Mouse (Mus musculus) ovary, adult 18-20 months (tissue): ENCODE results near the gene Myh10.

ENCODE experiments used
- DNase-seq: peaks from one replicate; pipeline ENCODE4 v3.0.0; 2022; ENCODE audit warnings: low spot score, mixed read lengths

The Myh10 gene

DNA sequence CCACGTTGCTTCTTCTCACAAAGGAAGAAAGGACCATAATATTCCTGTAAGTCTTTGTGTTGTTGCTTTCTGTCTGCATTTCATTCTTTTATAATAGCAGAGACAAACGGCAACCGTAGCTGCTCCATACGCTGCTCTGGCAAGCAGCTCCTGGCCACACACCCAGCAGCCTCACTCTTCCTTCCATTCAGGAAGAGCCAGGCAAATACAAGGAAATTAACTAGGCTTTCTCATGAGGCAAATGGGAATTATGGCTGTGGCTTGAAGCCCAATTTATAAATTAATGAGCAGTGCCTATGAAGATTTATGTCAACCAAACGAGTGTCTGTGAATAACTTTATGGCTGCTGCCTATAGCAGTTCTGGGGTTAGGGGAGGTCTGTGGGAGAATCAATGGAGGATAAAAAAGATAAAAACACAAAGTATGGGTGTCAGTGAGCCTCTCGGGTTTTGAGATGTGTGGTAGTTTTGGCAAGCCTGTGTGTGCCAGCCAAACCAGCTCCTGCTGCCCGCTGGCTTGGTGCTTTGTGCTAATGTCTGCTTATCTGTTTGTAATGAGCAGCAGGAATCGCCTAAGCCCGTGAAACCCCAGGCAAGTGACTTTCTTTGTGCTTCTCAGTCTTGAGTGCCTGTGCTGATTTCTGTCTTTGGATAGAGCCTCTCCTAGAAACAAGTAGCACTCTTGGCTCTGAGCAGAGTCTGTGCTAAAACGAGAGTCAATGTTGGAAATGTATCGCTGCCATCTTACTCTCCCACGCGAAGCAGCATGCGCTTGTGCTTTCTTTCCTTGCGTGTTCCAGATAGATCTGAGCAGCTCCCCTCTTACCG lies 54.2 kb downstream of the Myh10 start:
- DNase-seq, result no peak

DNA sequence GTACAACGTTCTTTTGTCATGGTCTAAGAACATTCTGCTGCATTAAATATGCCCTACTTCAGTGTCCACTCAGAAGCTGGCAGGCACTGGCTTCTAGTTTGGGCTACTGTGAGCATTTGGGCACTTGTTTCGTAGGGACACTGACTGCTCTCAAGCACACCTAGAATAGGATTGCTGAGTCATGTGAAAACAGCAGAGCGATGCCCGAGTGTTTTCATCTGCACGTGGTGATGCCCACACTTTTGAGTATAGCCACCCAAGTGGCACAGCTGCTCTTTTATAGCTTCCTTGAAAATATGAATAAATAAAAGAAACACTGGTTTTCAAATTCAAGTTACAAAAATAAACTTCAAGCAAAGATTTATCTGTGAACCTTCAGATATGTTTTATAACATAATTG lies 56.8 kb downstream of the Myh10 start:
- no peak for DNase-seq

DNA sequence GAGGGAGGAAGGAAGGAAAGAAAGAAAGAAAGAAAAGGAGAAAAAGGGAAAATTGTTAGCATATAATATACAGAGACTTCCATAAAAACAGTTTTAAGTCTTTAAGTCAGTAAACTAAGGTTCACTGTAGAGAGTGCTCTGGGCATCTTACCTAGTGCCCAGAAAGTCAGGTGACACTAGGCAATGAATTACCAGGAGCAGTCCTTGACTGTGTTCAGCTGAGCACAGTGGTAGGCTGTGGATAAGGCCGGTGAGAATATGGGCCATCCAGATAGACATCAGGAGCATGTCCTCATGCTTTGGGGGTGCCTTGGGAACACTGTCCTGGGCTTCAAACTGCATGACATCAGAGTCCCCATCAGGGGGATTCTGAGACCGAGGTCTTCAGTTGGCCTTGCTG lies 58.8 kb downstream of the Myh10 start:
- no peak for DNase-seq

DNA sequence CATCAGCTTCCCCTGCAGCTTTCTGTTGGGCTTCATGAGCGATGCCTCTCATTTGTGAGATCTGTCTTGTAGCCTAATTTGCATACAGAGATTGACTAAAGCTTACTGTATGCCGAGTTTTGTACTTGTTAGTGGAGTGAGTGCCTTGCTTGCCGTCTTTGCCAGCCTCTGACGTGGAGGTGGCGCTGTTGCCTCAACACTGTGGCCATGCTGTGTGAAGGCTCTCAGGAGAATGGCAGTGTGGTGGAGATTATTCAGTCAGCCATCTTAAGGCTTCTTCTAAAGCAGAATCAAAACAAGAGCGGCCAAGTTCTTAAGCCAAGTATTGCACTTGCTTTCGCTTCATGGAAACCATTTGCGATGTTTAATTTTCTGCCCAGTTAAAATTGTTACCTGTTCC lies 59.6 kb downstream of the Myh10 start:
- no peak for DNase-seq

DNA sequence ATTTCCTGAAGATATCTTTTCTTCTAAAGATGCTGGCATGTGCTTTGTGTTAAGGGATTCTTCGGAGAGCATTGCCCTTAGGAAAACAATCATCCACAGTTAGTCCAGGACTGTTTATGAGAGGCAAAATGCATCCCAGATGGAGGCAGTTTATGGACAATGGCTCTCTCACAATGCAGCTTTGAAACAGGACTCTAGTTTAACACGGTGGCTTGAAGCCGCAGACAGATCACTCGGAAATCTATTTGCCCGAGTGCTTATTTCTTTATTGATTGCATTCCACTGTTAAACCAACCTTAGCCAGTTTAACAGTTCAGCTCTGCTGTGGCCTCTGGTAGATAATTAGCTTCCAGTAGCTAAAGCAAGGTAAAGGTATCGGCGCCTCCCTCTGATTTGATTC lies 62.9 kb downstream of the Myh10 start:
- DNase-seq, result no peak

DNA sequence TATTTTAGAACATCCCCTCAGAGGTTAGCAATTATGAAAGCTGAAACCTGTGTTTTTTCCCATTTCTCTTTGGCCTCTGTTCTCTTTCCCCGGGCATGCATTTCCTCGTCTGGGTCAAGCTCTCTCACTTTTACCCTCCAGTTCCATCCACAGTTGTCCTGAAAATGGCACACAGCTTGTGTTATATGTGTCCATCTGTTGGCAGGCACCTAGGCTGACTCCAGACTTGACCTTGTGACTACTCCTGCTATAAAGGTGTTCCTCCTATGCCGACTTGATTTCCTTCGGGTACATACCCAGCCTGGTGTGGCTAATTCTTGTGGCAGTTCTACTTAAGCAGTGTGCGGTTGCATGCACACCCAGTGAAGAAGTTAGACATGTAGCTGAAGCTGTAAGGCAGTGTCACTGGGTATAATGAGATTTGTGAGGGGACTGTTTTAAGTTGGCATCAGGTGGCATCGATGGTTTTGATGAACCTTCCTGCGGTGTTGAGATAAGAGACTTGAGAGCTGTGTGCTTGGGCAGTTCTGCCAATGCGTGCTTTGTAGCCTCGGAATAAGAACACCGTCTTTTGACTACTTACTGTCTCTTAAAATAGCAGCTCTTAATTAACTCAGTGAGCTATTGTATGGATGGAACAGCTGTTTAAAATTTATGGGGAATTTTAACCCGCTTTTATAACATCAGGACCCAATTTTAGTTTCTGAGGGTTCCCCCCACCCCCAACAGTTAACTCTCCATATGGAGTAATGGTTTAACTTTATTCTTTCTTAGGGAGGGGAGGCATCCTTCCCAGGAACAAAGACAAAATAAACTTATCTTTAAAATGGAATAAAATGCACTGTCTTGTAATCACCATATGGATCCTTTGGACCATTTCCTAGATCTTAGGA lies 65.3 kb downstream of the Myh10 start:
- no peak for DNase-seq

DNA sequence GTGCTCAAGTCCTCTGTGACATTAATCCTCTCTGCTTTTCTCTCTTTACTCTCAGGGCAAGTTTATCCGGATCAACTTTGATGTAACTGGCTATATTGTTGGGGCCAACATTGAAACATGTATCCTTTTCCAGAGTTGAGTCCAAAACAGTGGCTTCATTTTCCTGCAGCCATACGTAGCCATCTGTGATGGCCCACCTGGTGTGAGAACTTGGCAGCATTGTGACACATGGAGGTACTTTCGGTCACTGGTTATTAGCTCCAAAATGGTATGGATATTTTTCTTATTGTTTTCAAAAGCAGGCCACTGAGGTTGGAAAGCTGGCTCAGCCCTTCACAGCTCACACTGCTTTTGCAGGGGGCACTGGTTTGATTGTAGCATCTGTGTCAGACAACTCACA lies 68.3 kb downstream of the Myh10 start:
- no peak for DNase-seq

DNA sequence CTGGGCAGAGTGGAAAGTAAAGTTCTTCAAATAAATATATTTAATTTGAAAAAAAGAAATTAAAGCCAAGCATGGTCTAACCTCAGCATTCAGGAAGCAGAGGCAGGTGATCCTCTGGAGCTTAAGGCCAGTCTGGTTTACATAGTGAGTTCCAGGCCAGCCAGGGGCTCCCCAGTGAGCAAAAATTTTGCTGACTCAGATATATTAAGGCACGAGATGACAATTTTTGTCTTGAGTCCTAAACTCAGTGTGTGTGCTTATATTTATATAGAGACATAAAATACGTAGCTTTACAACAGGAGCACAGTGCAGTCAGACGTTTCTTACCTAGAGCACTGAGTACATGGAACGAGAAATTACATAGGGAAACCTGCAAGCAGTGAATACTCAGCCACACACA lies 69.8 kb downstream of the Myh10 start:
- DNase-seq, result no peak

DNA sequence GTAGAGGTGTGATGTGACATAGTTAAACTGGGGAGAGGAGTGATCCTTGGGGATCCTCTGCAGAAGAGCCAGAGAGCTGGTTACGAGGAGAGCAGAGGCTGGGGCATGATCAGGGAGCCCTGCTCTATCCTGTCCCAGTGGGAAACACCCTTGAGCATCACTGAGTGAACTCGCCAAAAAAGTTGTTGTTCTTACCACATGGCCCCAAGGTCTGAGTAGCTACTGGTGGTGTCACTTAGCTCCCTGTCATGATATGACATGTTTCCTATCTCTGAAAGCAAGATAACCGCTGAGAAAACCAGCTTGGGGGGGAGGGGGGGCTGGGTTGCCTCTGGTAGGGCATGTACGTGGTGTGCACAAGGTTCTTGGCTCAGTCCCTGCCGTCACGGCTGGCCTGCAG lies 70.3 kb downstream of the Myh10 start:
- no peak for DNase-seq

DNA sequence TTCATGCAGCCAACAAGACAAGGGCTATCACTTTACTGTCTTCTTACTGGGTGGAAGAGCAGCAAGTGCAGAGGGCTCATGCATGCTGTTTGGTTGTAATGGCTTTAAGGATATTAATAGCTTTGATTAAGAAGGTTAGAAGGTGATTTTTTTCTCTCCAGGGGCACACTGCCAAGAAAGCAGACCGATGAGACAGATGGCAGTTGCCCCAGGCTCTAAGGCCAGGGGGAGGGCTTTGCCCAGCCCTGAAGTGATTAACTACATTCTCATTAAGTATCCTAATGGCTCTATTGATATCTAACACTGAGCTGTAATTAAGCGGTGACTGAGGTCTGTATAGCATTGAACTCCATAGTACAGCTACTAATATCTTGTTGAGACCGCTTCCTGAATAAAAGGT lies 73.3 kb downstream of the Myh10 start:
- DNase-seq, result no peak

DNA sequence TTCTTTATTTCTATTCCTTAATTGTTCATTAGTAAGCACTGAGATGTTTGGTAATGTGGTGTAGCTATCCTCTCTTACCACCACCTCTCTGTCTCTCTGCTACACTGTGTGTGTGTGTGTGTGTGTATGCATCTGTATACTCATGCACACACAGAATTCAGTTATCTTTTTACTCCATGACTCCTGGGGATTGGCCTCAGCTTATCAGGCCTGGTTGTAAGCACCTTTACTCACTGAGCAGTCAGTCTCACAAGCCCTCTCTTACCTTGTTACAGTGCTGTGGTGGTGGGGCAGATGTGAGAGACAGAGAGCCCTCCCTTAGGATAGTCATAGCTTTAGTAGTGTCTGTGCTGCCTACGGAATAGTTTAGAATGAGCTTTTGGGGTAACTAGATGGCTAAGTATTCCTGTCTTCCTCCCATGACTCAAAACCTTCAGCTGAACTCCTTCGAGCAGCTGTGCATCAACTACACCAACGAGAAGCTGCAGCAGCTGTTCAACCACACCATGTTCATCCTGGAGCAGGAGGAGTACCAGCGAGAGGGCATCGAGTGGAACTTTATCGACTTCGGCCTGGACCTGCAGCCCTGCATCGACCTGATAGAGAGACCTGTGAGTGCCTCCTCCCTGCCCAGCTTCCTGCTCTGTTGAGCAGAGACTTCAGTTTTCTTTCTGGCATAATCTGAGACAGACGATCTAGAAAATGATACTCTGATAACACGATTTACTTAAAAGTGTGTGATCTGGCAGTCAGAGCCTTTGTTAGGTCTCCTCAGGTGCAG lies 76.6 kb downstream of the Myh10 start:
- DNase-seq, result no peak

DNA sequence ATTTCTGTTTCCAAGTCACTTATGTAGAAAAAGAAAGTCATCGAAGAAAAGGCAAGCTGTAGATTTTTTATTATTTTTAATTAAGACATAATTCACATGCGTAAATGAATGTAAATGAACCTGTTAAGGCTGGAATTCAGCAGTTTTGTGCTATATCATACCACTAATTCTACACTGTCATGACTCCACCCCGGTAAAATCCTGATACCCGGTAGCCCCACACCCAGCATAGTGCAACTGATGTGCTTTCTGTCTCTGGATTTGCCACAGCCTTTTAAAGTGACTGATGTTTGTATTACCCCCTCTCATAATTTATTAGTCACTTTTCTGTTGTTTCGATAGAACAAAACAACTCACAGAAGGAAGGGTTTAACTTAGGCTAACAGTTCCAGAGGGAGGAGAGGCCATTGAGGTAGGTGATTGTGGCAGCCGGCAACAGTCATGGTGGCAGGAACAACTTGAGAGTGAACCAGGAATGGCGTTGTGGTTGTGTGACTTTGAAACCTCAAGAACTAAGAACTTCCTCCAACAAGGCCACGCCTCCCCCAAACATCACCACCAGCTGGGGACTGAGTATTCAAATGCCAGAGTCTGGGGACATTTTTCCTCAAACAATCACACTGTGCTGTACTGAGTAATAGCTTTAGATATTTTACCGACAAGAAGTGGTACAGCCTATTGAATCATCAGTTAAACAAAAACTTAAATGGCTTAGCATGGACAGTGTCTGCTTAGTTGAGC lies 78.6 kb downstream of the Myh10 start:
- no peak for DNase-seq

DNA sequence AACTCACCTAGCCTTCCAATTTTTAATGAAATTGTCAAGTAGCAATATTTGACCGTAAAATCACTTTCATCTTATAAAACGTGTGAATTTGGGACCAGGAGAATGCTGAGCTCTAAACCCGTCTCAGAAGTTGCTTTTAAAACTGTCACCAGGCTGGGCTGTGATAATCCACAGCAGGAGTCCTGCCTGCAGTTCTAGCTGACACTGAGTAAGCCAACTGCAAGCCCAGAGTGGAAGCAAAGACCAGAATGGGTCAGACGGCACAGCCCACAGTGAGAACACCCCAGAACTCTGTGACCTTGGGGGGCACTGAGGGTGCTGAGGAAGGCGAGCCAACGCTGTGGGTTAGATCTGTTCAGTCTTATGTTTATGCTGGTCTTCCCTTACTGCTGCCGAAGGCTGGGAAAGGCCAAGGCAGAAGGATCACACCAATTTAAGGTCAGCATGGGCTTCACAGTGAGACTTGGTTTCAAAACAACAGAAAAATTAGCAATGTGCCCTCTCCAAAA lies 84.8 kb downstream of the Myh10 start:
- DNase-seq, result peak; percentile 24

DNA sequence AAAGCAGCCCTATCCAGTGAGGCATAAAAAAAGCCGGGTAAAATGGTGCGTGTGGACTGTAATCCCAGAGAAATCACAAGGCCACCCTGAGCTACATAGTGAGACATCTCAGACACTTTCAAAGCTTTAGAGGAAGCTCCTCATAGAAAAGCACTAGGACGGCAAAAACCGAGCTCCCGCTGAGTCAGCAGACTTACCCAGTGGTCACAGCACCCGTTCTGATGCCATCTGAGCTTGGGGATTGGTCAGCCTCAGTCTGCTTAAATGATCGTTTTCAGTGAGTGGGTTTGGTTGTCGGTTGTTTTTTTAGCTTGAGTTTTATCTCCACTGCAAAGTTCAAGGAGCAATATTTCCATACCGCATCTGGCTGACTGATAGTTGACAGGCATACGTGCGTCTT lies 86.6 kb downstream of the Myh10 start:
- no peak for DNase-seq

DNA sequence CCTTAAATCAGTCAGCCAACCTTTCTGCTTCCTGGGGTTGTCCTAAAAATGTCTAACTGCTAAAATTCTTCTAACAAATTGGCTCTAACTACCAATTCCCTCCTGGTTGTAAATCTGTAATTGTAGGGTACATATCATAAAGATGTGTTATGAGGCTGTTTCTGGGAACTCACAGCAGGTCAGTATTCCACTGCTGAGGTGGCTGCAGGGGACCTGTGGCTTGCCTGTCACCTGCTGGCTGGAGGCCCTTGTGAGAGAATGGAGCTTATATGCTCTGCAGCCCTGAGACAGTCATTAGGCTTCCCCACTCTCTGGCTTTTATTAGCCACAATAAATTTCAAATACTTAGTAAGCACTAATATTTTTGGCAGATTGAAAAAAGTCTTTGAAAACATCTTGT lies 87.5 kb downstream of the Myh10 start:
- DNase-seq, result no peak

DNA sequence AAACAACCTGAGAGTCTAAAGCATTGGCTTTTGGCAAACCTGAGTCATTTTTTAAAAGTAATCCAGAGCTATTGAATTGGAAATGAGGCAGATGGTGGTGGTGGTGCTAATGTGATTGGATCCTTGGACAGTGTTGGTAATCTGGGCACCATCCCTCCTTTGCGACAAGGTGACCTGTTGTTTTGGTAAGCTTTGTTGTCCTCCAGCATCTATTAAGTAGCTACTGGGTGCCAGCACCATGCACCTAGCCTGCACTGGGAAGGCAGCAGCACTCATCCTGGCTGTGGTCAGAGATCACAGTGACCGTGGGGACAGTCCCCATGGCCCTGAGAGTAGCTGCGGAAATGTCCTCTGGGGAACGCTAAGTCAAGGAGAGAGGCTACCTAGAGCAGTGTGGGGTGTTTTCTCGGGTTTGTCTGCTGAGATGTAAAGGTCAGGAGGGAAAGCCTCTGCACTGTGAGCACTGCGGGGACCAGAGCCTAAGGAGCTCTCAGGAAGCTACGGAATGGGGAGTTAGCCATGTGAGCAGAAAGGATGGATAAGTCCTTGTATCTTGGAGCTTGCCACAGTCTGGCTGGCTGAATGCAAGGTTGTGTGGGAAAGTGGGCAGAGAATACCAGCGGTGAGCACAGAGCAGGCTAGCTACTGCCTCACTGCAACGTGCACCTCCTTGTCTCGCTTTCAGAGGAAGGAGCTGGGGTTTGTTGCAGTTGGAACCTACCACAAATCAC lies 88.5 kb downstream of the Myh10 start:
- no peak for DNase-seq

DNA sequence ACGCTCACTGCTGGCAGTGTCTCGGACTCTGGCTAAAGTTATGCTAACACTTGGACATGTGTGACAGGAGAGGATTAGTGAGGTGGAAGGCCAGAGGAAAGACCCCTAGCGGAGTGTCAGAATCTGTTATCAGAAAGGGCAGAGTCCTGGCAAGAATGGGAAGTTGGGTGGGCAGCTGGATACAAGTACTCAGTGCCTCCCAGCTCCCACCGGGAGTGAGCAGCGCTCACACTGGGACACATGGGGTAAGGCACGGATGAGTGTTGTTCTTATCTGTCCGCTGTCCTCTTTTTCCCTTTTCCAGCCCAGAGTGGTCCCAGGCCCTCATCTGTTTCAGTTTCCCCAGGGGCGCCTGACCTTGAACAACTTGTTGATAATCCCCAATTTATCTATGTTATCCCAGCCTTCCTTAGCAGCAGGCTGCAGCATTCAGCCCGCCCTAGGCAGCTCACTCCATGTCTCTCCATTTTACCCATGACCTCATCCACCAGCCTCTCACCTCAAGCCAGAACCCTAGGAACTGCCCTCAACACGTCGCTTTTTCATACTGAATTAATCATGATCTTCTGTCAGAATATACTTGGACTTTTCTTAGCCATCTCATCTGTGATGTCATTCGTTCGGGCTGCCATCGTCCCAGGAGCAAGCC lies 89.2 kb downstream of the Myh10 start:
- DNase-seq, result no peak

DNA sequence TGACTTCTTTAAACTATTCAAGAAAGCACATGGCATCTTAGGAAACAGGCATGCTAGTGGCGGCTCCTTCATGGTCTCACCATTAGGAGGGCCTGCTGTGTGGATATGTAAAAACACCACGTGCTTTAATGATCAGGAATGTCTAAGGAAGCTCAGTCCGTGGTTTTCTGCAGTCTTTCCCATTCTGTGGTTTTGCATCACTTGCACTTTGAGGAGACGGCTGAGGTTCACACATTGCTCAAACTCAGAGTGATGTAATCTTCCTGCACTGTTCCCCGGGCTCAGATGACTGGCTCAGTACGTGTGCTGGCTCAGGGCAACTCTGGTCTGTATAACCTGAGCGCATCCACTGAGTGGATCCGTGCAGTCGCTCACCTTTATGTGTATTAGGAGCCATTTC lies 91.0 kb downstream of the Myh10 start:
- DNase-seq, result no peak

DNA sequence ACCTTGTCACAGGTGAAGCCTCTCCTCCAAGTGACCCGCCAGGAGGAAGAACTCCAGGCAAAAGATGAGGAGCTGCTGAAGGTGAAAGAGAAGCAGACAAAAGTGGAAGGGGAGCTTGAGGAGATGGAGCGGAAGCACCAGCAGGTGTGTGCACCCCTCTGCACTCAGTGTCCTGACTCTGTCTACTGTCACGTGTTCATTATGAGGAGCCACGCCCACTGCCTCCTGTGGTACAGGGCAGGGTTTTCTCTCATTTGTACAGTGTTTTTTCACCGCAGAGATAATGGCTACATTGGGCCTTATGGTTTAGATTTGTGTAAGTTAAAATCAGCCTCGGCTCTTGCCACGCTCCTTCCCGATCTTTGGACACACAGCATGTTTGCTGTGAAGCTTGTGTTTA lies 94.5 kb downstream of the Myh10 start:
- no peak for DNase-seq

DNA sequence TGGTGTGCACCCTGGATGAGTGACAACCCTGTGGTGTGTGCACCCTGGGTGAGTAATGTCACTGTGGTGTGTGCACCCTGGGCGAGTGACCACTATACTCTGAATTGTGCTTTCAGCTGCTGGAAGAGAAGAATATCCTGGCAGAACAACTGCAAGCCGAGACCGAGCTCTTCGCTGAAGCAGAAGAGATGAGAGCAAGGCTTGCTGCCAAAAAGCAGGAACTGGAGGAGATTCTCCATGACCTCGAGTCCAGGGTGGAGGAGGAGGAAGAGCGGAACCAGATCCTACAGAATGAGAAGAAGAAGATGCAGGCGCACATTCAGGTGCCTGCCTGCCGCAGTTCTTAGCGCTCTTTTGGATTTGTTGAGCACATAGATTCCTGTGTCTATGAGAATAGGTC lies 95.9 kb downstream of the Myh10 start:
- no peak for DNase-seq
